Mouse (Mus musculus) spleen, adult 2 months (tissue): ENCODE measurements around the gene D6Ertd527e.

Source experiments
- CTCF ChIP-seq: fragments of 200-500 bp; IDR thresholded peaks from 2 replicates; pipeline ENCODE4 v1.5.1; 2011; ENCODE audit warnings: mild to moderate bottlenecking, inconsistent platforms; ENCODE audit not compliant: insufficient read depth, insufficient read length, insufficient replicate concordance; ENCODE audit errors: extremely low read depth
- POLR2A ChIP-seq: fragments of 200-500 bp; IDR thresholded peaks from 2 replicates; pipeline ENCODE4 v1.6.1; 2011; ENCODE audit warnings: low read depth, low read length, inconsistent platforms

DNA sequence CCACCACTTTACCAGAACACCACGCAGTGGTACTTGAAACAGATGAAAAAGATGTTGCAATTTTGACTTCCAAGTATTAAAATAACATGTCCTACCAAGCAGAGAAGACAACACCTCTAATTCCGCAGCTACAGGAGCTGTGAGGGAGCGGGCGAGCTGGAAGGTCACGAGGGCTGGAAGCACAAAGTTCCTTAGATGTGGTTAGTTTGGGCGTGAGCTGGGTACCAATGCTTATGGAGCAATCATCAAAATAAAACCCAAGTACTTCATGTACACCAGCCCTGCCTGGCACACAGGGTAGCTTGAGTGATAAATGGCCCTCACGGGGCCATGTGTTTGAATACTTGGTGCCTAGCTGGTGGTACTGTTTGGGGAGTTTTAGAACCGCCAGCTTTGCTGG lies 25.3 kb downstream of the D6Ertd527e start:
- no peak for TF ChIP-seq CTCF
- TF ChIP-seq POLR2A, result no peak
